Mouse (Mus musculus): ENCODE measurements around the gene Nphs1.

Nphs1 gene

DNA sequence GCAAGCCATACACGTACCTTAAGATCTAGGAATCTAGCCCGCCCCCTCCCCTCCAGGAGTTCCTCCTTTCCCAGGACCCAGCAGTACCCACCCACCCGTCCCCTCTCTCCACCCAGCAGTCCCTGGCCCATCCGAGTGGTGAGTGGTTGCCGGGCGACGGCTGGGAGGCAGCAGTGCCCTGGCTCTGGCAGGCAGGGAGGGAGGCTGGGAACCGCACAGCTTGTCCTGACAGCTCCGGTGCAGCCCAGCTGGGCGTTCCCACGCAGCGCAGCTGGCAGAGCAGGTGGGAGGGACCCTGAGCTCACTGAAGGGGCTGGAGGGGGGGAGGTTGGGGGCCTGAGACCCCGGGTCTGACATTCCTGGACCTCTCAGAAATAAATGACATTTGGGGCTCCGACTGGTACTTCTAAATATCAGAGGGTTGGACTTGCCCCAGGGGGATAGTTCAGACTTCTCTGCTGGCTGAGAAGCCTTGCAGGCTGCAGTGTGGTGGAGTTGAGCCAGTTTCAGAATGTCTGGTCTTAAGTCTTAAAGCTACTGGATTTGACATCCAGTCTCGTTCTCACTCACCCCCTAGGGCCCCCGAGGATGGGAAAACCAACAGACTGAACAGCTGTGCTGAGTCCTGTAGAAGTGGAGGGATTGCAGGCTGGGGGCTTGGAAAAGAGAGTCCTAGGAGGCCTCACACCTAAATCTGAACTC is at the start of gene Nphs1, which contains the start of gene Kirrel2:
TSS of gene Nphs1 (plus strand) at position 687 of the 702 bp plus-strand sequence.
TSS of gene Kirrel2 (minus strand) at position 62 of the 702 bp plus-strand sequence.
- peak; percentile 70 to 81 for DNase-seq

DNA sequence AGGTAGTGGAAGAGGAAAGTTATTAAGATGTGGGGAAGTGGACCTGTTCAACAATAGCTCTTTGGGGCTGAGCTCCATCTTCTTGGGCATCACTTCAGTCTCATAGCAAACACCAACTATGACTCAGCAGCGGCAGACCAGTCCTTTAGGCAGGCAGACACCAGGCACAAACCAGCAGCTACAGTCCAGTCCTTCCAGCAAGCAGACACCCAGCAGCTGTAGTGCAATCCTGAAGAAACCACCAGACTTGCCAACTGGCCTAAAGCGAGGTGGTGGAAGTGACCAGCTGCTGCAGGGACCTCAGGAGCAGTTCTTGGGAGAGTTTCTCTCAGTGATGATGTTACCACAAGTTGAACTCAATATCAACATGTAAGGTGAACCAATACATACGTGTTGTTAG is 49.5 kb upstream of the Nphs1 start:
- DNase-seq, result no peak

DNA sequence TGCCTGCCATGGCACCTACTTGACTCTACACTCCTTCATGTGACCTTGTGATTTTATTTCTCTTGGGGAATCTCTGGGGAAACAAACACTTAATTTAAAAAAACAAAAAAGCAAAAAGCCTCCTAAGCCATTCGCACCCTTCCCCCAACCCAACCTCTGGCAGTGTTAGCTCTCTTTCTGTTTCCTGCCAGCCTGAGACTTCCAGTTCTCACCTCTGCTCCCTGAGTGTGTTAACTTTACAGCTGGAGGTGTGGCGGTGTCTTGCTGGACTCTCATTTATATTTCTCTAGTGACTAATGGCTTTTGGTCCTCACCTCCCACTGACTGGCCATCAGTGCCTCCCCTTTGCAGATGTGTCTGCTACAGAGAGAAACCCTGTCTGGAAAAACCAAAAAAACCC is 48.3 kb upstream of the Nphs1 start:
- no peak for DNase-seq

DNA sequence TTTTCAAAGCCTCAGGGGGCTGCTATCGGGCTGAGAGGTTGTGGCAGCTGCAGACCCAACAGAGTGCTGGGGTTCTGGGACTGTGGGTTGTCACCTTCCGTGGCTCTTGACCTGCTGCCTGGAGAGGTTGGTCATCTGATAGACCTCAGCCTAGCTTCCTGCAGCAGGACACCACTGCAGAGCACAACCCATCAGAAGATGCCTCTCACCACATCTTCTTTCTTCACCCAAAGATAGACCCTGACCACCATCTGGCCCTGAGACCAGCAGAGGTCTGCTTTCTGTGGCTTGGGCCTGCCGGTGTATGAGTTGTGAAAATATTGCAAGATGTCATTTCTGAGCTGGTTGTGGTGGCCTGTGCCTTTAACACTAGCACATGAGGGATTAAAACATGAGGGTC is 47.1 kb upstream of the Nphs1 start:
- DNase-seq, result no peak

DNA sequence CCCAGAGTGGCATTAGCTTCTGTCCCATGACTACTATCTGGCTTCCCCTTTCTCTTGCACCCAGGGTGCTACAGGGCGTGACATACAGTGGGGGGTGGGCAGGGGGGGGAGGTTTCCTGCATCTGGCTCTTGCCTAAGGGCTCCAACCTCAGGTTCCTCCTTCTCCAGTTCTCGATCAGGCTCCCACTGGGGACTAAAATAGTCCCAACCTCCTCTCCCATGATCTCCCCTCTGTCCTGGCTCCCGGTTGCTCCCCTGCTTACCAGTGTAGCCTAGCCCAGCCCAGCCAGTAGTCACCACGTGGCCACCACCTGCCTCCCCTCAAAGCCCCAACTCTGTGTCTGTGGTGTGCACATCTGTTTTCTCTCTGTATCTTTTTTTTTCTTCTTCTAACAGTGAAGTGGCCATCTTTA is 45.4 kb upstream of the Nphs1 start:
- no peak for DNase-seq

DNA sequence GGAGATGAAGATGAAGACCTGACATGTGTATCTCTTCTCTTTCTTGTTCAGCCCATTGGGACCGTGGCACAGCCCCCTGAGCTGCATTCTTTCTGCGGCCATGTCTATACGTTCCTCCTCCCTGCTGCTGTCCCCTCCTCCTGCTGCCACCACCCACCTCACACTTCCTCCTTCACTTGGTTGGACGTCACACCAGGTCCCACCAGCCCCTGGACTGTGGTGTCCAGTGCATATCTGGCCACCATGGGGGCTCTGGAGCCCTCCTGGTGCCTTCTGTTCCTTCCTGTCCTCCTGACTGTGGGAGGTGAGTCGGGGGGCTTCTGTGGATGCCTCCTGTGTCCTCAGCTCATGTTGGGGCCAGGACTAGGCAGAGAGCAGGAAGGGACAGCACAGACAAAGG is 44.5 kb upstream of the Nphs1 start, which contains the start of gene Tyrobp:
TSS of gene Tyrobp (plus strand) at position 165 of the 400 bp plus-strand sequence.
- no peak for DNase-seq

DNA sequence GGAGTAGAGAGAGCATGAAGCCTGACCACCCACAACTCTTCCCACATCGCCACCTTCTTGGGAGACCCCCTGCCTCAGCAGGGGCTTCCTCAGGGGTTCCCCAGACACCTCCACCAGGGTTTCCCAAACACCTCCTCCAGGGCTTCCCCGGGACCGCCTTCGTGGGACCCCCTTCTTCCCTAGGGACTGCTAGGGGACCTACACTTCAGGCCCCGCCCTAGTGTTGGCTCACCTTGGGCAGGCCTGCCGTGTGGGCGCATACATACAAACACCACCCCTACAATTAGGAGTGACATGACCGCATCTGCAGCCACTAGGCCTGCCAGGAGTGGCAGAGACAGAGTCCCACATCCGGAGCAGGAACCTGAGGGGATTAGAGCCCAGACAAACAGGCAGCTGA is 40.3 kb upstream of the Nphs1 start:
- no peak for DNase-seq

DNA sequence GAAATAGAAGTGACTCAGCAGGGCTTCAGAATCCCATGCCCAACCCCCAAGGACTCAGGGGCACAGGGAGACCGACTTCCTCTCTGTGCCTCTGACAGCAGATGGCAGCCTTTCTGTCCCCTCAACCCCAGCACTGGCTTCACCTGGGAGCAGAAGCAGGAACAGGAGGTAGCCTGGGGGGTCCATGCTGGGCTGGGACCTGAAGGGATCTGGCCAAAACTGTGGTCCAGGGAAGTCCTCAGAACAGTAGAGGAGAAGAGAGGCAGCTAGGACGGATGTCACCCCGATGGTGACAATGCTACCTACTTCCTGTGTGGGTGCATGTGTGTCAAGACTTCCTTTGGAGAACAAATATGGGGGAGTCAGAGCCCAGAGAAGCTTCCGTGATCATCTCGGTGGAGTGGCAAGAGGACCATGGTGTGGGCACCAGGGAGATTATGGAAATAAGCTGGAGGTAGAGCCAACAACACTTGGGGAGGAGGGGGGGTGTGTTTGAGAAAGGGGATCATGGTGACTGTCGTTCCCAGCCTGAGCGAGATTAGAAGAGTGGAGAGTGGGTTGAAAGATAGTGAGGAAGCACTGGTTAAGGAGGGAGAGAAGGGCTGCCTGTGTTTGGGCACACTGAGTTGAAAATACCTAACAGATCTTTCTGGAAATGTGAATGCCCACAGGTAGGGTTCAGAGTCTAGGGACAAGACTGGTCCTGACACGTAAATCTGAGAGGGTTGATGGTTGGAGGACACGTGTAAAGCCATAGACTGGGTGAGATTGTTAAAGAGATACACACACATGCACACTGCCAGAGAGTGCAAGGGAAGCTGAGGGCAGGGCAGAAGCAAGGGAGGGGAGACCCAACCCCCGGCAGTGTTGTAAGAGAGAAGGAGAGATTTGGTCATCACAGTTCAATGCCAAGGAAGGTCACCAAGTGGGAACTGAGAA is 38.3 kb upstream of the Nphs1 start, which contains the start of gene Hcst:
TSS of gene Hcst (minus strand) at position 294 of the 939 bp plus-strand sequence.
- DNase-seq, result no peak

DNA sequence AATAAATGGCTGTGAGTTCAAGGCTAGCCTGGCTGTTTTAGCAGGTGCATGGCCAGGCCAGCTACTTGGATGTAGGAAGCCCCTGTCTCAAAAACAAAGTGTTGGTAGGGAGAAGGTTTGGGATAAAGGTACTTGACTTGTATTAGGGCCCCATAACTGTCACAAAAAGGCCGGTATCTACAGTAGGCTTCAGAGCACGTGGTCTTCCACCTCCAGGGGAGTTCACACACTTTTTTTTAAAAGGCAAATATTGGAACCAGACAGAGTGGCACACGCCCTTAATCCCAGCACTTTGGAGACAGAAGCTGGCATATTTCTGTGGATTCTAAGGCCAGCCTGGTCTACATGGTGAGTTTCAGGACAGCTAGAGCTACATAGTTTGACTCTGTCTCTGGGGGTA is 37.4 kb upstream of the Nphs1 start:
- DNase-seq, result no peak

DNA sequence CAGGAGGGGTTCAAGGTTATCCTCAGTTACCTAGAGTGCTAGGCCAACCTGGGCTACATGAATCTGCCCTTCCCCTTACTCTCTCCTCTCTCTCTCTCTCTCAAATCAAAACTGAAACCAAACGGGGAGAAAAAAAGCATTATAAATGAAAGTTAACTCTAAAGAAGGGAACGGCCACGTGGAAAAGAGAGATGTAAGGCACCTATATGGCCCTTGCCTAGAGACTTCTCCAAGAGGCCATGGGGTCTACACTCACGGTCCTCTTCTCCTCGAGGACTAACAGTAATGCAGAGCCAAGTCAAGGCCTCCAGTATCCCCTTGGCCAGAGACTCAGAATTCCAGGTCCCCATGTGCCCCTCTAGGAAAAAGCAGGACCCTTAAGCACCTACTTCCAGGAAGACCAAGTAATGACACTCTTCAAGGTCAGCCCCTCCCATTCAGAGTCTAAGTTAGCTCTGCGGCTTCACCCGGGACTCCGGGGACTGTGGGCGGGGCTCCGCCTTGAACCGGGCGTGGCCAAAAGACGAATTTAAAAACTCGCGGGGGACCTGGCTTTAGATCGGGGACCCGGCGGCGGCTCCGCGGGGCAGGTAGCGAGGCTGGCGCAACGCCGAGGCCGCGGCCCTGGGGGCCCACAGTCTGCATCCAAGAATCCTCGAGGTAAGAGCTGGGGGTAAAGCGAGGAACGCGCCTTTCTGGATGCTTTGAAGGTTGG is 36.8 kb upstream of the Nphs1 start, which contains the start of gene Nfkbid:
TSS of gene Nfkbid (plus strand) at position 558 of the 715 bp plus-strand sequence.
- DNase-seq, result peak; percentile 72 to 75

DNA sequence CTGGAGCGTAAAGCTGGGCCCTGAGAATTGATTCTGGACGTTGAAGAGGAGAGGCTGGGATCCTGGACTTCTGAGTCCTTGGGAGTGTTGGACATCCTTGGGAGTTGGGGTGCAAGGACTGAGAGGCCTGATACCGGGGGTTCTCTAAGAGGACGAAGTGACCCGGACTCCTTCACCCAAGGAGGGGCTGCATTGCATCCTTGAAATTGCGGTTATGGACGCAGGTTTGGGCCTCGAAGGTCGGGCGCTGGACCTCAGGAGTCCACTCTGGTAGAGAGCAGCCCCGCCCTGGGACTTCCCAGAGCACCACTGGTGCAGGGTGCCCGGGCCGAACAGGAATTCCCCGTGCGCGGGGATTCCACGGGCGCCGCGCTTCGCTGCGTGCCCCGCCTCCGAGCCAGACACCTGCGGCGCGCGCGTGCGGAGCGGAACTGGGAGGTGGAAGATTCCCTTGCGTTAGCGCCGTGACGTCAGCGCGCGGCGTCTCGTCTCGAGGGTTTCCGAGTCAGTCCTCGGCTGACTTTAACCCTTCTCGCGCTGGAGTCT is 36.2 kb upstream of the Nphs1 start:
- DNase-seq, result peak; percentile 98

DNA sequence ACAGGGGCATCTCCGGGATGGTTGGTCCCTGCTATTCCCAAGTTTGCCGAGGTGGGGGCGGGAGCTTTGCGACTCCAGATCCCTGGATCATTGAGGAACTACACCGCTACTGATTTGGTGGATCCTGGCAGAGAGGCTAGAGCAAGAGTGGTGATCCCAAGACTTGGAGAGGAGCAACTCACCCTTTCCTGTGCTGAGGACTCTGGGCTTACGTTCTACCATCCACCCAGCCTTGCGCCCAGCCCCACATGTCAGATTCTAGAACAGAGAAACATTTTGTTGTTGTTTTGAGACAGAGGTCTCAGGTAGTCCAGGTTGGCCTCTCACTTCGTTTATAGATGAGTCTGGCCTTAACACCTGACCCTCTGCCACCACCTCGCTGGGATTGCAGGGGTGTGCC is 35.6 kb upstream of the Nphs1 start:
- no peak for DNase-seq

DNA sequence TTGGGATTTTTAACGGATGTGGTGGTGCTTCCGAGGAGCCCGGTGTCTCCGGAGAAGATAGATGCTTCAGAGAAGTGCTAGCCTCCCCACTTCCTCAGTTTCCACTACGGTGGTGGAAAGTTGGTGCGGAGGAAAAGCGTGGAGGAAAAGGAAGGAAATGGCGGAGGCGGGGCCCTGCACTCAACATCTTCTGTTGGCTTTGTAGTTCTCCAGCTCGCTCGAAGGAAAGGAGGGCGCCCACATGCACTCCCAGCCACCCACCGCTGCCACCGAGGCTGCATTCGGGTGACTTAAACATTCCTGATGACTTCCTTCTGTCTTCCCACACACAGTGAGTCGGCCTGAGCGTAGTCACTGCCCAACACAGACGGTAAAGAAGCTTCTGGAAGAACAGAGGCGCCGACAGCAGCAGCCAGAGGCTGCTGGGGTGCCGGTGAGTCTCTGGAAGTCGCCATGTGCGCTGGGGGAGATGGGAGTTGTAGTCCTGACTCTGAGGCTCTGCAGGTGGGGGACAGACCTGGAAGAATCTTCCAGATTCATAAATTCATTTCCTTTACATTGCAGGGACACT is 35.0 kb upstream of the Nphs1 start:
- peak in 1 of 2 experiments; percentile 44 for DNase-seq

DNA sequence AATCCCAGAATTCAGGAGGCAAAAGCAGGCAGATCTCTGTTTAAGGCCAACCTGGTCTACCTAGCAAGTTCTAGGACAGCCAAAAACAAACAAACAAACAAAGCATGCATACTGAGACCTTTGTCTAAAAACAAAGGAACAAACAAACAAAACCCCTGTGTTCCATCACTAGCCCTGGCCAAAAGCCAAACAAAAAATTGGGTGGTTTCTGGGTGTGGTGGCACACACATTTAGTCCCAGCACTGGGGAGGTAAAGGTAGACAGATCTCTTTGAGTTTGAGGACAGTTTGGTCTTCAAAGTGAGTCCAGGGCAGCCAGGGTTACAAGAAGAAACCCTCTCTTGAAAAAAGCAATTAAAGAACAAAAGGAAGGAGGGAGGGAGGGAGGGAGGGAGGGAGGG is 28.8 kb upstream of the Nphs1 start:
- DNase-seq, result no peak

DNA sequence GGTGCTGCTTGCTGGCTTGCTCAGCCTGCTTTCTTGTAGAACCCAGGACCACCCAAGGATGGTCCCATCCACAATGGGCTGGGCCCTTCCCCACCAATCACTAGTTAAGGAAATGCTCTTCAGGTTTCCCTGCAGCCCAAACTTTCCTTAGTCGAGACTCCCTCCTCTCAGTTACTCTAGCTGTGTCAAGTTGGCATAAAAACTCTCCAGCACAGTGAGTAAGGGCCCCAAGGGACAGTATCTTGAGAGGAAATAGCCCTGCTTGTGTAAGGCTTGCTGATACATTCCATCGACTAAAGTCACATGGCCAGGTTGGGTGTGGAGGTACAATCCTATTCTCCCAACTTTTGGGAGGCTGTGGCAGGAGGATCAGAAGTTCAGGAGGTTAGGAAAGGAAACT is 27.9 kb upstream of the Nphs1 start:
- no peak for DNase-seq

DNA sequence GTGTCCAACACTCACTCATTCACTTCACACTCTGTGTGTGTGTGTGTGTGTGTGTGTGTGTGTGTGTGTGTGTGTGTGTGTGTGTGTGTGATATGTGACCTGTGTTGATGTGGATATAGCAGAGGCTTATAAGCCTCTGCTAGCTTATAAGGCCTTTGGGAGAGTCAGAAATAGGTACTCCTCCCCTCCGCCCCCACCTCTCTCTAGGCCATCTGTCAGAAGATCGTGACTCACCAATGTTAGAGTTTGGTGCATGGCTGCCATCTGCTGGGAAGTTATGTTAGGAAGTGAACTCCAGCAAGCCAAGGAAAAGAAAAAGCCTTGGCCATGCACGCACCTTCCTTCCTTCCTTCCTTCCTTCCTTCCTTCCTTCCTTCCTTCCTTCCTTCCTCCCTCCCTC is 26.3 kb upstream of the Nphs1 start:
- peak; percentile 94 to 95 for DNase-seq

DNA sequence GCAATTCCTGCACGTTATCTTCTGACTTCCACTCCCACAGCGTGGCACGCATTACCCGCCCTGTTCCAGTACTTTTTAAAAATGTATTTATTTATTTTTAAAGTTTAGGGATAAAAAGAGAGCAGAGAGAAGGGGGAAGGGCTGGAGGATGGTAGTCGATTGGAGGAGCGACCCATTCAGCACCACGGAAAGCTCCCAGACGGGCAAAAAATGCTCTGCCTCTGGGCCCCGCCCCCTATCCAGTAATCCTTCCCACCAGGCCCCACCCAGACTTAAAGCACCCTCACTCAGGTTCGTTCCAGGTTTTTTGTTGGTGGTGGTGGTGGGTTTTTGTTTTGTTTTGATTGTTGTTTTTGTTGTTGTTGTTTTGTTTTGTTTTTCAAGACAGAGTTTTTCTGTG is 23.9 kb upstream of the Nphs1 start:
- peak in 1 of 2 experiments; percentile 42 for DNase-seq

DNA sequence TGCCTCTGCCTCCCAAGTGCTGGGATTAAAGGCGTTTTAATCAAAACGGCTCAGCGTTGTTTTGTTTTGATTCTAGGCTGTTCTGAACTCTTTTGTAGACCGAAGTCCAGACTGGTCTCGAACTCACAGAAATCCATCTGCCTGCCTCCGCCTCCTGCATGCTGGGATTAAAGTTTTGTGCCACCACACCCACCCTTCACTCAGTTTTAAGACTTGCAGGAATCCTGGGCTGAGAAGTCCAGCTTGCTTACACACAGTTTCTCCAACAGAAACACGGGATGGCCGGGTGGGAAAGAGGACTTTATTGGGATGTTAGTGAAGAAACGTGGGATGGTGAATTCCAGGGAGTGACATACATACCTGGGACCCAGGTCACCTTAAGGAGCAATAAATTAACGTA is 23.4 kb upstream of the Nphs1 start:
- no peak for DNase-seq

DNA sequence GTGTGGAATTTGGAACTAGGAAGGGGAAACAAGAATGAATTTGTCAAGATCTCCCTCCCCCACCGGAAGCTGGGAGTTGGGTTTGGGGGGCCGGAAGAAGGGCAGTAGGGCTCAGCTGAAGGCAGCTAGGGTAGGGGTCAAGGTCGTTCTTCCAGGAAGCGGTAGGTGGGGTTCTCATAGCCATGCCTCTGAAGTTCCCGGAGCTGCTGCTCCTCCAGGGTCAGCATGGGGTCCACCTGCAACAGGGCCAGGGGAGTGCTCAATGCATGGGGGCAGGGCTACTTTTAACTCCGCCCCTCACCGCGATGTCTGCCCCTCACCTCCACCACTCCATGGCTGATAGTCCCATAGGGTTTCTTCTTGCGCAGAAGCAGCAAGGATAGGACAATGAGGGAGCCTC is 23.0 kb upstream of the Nphs1 start:
- DNase-seq, result no peak

DNA sequence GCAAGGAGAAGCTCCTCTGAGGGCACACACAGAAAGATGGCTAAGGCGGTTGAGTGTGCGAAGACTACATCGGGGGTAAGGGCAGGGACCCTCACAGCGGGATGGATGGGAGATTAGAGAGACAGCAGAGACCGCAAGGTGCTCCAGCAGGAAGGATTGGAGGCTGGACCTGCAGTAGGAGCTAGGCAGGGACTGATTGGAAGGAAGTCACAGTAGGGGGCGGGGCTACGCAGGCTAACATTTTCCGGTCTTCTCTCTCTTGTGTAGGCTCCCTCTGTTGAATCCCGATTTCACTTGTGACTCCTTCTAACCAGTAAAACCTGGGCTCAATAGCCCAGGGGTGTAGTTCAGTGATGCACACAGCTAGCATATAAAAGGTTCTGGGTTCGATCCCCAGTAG is 21.2 kb upstream of the Nphs1 start:
- no peak for DNase-seq

DNA sequence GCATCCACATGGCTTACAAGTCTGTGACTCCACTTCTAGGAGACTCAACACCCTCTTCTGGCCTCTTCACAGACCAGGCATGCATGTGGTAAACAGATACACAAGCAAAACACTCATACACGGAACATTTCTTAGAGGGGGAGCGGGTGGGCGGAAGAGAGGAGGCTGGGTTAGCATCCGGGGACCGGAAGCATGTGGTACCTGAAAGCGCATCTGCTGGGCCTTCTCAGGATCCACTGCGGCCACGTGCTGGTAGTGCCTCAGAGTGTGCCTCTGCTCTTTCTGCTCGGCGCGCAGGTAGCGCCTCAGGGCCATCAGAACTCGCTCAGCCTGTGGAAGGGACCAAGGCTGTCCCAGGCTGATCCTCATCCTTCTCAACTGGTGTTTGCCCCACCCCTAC is 18.4 kb upstream of the Nphs1 start:
- DNase-seq, result no peak

DNA sequence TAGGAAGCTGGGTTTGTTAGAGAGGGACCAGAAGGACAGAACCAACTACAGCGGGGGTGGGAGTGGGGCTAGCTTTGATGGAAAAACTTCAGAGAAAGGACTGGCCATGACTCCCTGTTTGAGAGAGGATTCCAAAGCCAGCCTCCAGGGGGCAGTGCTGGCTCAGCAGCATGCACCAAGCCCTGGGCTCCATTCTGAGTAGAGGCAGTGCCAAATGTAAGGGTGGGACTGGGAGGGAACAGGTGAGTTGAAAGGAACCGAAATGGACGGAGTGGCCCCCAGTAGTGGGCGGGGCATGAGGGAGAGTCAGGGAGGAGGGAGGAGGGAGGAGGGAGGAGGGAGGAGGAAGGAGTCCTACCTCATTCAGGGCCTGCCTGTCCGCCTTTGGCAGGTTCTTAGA is 17.4 kb upstream of the Nphs1 start:
- peak; percentile 85 to 89 for DNase-seq

Data from cerebellum, postnatal 10 days (tissue).